Mouse (Mus musculus) ES-Bruce4 (cell line): ENCODE data around the gene Klk1.

Source experiments
- EP300 ChIP-seq: IDR thresholded peaks from 2 replicates; pipeline ENCODE4 v1.6.1; 2011; ENCODE audit warnings: low read depth, low read length; ENCODE audit not compliant: insufficient read depth
- POLR2A ChIP-seq: IDR thresholded peaks from one replicate; pipeline ENCODE4 v1.8.1; 2011; ENCODE audit warnings: low read length; ENCODE audit not compliant: insufficient read depth

DNA sequence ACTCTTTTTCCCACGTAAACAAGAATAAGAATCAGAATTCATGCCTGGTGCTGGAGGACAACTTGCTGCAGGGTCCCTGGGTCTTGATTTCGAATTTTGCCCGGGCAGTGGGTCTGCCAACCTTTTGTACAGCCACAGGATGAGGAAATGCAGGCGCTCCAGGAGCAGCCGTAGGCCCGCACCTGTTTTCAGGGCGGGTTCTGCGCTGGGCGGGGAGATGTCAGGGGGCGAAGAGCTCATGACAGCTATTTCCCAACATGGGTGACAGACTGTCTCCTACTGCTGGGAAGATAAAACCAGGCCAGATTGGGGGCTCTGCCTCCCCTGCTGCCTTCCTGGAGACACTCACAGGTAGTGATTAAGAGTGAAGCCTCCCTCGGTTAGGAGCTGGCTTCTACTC is 48.9 kb downstream of the Klk1 start:
- TF ChIP-seq EP300 (no peak), POLR2A (no peak)
